Mouse (Mus musculus) midbrain, embryonic 12.5 days (tissue): Measurements from ENCODE around the gene Vhl. TPM values are rescaled to one million over a fixed set of nuclear protein-coding genes. Genes with fewer than 3 reads are reported as not detected.

ENCODE experiments used
- ATAC-seq: fragments of 200-750 bp; cut with Nextera tagmentation; 2 replicates; pipeline ENCODE4 v1.8.0; 2017; ENCODE audit warnings: low read depth, moderate TSS enrichment, moderate library complexity; ENCODE audit not compliant: low FRiP score
- H3K27ac ChIP-seq: fragments of 300-500 bp; sonication (generic); replicated peaks from 2 replicates; pipeline ENCODE4 v1.5.1; 2016; ENCODE audit warnings: mild to moderate bottlenecking
- H3K27me3 ChIP-seq: fragments of 300-500 bp; sonication (generic); 2 replicates; pipeline ENCODE4 v1.6.1; 2016; ENCODE audit warnings: mild to moderate bottlenecking
- H3K36me3 ChIP-seq: fragments of 300-500 bp; sonication (generic); 2 replicates; pipeline ENCODE4 v1.6.1; 2016
- H3K4me1 ChIP-seq: fragments of 300-500 bp; sonication (generic); 2 replicates; pipeline ENCODE4 v1.6.1; 2016
- H3K4me2 ChIP-seq: fragments of 300-500 bp; sonication (generic); replicated peaks from 2 replicates; pipeline ENCODE4 v1.6.1; 2016; ENCODE audit warnings: mild to moderate bottlenecking, moderate library complexity
- H3K4me3 ChIP-seq: fragments of 300-500 bp; sonication (generic); 2 replicates; pipeline ENCODE4 v1.5.1; 2016; ENCODE audit warnings: mild to moderate bottlenecking
- H3K9ac ChIP-seq: fragments of 300-500 bp; sonication (generic); replicated peaks from 2 replicates; pipeline ENCODE4 v1.6.1; 2016; ENCODE audit warnings: mild to moderate bottlenecking, moderate library complexity
- H3K9me3 ChIP-seq: fragments of 300-500 bp; sonication (generic); 2 replicates; pipeline ENCODE4 v1.6.1; 2016; ENCODE audit warnings: mild to moderate bottlenecking
- WGBS: fragments of 180-500 bp; shearing (Covaris S2); methylation state at CpG from one replicate; pipeline ENCODE4 v1.1.7; 2016; 5-methylcytosine and 5-hydroxymethylcytosine counted together
- polyA plus RNA-seq: library from polyadenylated mRNA; unstranded; fragments of >200 nt; fragmentation: Nextera tagmentation; extraction: Ambion mirVana; gene quantifications from 2 replicates; pipeline ENCODE4 v1.2.1, GENCODE M21; 2016

Gene Vhl
- polyA plus RNA-seq, 1 experiment from 2014 or later = 55.1 TPM

DNA sequence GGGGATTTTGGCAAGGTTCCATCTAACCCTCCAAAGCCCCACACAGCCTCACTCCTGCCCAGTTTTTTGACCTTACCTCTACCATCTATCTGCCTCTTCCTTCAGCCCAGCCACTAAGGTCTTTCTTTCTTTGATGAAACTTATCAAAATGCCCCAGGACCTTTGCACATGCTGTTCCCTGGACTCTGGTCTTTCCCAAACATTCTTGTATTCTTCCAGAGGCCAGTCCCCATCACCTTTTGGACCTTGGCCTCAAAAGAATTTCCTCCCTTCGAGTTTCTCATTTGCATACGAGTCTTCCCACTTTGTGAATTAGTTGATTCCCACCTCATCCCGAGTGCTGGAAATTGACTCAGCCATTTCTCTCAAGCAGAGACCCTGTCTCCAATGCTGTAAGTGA lies 31.7 kb downstream of the Vhl start:
- WGBS = 92% methylated on average over 3 of the region's 3 CpGs
- Histone ChIP-seq H3K9ac (no peak overlapping the region), H3K4me1 (no peaks in the 10 kb centered on the region), H3K9me3 (no peaks in the 10 kb centered on the region), H3K36me3 (no peaks in the 10 kb centered on the region), H3K4me2 (no peak overlapping the region), H3K27me3 (no peaks in the 10 kb centered on the region), H3K27ac (no peak overlapping the region), H3K4me3 (no peak overlapping the region)
- ATAC-seq = no peak

DNA sequence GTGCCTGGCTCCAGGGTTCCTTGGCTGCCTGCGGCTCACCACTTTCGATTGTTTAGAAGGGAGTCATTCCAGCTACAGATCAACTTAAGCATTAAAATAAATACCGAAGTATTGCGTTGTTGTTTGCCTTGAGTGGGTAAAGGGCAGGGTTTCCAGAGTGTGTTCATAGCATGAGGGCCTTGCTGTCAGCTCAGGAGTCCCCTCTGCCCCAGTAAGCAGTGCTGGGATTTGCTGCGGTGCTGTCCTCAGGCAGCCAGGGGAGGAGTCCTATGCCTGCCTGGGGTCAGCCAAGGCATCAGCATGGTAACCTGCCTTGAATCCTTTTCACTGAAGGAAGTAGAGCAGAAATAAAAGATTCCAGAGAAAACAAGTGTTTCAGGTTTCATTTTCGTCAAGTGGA lies 33.1 kb downstream of the Vhl start:
- WGBS = 77% methylated on average over 6 of the region's 6 CpGs
- ATAC-seq = no peak

GRCm38 (mm10) chr6:113658226-113658625 lies 34.5 kb downstream of the Vhl start:
- no peak overlapping the region for H3K27ac ChIP-seq
- H3K4me2 ChIP-seq = no peak overlapping the region
- ATAC-seq = no peak
- no peak overlapping the region for H3K4me3 ChIP-seq
- no peak overlapping the region for H3K9ac ChIP-seq
- no peaks in the 10 kb centered on the region for H3K36me3 ChIP-seq
- H3K4me1 ChIP-seq = no peaks in the 10 kb centered on the region
- no peaks in the 10 kb centered on the region for H3K27me3 ChIP-seq
- no peaks in the 10 kb centered on the region for H3K9me3 ChIP-seq
- 75% methylated on average over 3 of the region's 3 CpGs for WGBS

More for the DNA sequence above, 33.1 kb downstream of the Vhl start:
- Histone ChIP-seq H3K36me3 (no peaks in the 10 kb centered on the region), H3K4me1 (no peaks in the 10 kb centered on the region), H3K9me3 (no peaks in the 10 kb centered on the region), H3K9ac (no peak overlapping the region), H3K4me2 (no peak overlapping the region), H3K4me3 (no peak overlapping the region), H3K27ac (no peak overlapping the region), H3K27me3 (no peaks in the 10 kb centered on the region)

- no peak overlapping the region for H3K4me3 ChIP-seq
- H3K9me3 ChIP-seq = no peaks in the 10 kb centered on the region
- H3K9ac ChIP-seq = no peak overlapping the region
- ATAC-seq = no peak
- H3K4me2 ChIP-seq = no peak overlapping the region
- H3K4me1 ChIP-seq = no peaks in the 10 kb centered on the region
- H3K27ac ChIP-seq = no peak overlapping the region
- no peaks in the 10 kb centered on the region for H3K27me3 ChIP-seq
- H3K36me3 ChIP-seq = no peaks in the 10 kb centered on the region
- WGBS = 75% methylated on average over 8 of the region's 8 CpGs
Measured at GRCm38 (mm10) chr6:113659648-113660491, 36.1 kb downstream of the Vhl start.

- Histone ChIP-seq H3K9ac (no peak overlapping the region), H3K36me3 (no peaks in the 10 kb centered on the region), H3K4me3 (no peak overlapping the region), H3K27ac (no peak overlapping the region), H3K9me3 (no peaks in the 10 kb centered on the region), H3K4me1 (no peaks in the 10 kb centered on the region), H3K4me2 (no peak overlapping the region), H3K27me3 (no peaks in the 10 kb centered on the region)
- 71% methylated on average over 14 of the region's 14 CpGs for WGBS
- ATAC-seq = no peak
Measured at GRCm38 (mm10) chr6:113660492-113661352, 37.0 kb downstream of the Vhl start.

- Histone ChIP-seq H3K27me3 (no peaks in the 10 kb centered on the region), H3K9me3 (no peaks in the 10 kb centered on the region), H3K4me3 (no peak overlapping the region), H3K36me3 (no peaks in the 10 kb centered on the region), H3K9ac (no peak overlapping the region), H3K4me1 (no peaks in the 10 kb centered on the region), H3K4me2 (no peak overlapping the region), H3K27ac (no peak overlapping the region)
- no peak for ATAC-seq
- 68% methylated on average over 12 of the region's 12 CpGs for WGBS
Measured at GRCm38 (mm10) chr6:113661353-113662241, 37.8 kb downstream of the Vhl start.

DNA sequence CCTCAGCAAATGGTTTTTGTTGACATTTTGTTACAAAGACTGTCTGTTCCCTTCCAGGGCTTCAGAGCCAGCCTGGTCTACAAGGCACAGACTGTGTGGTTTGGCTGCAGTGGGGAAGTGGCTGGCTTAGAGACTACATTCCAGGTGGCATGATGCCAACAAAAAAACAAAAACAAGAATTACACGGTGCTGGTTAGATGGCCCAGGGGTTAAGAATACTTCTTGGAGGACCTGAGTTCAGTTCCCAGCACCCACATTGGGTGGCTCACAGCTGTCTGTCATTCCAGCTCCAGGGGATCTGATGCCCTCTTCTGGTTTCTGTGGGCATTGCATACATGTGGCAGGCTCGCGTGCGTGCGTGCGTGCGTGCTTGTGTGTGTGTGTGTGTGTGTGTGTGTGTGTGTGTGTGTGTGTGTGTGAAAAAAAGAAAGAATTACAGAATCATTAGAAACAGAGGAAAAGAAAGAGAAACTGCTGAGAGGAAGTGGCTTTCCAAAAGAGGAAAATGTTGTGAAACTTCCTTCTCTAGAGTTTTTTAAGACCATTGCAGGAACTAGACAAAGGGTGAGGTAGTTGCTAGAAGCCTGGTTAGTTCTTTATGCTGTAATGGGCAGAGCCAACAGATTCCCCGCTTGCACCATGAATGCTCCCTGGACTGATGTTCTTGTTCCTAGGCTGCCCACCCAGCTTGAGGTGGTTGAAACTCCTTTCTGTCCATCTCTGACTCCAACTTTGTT lies 39.4 kb downstream of the Vhl start:
- H3K9ac ChIP-seq = no peak overlapping the region
- H3K36me3 ChIP-seq = no peaks in the 10 kb centered on the region
- no peak overlapping the region for H3K27ac ChIP-seq
- H3K4me1 ChIP-seq = no peaks in the 10 kb centered on the region
- WGBS = 95% methylated on average over 8 of the region's 8 CpGs
- no peaks in the 10 kb centered on the region for H3K9me3 ChIP-seq
- H3K27me3 ChIP-seq = no peaks in the 10 kb centered on the region
- H3K4me2 ChIP-seq = no peak overlapping the region
- H3K4me3 ChIP-seq = no peak overlapping the region
- no peak for ATAC-seq

GRCm38 (mm10) chr6:113664305-113664704 lies 40.5 kb downstream of the Vhl start:
- Histone ChIP-seq H3K4me2 (no peak overlapping the region), H3K4me1 (peaks cover 7% of the 10 kb centered on the region), H3K27me3 (no peaks in the 10 kb centered on the region), H3K36me3 (no peaks in the 10 kb centered on the region), H3K27ac (no peak overlapping the region), H3K4me3 (no peak overlapping the region), H3K9ac (no peak overlapping the region), H3K9me3 (no peaks in the 10 kb centered on the region)
- 91% methylated on average over 7 of the region's 7 CpGs for WGBS
- no peak for ATAC-seq

DNA sequence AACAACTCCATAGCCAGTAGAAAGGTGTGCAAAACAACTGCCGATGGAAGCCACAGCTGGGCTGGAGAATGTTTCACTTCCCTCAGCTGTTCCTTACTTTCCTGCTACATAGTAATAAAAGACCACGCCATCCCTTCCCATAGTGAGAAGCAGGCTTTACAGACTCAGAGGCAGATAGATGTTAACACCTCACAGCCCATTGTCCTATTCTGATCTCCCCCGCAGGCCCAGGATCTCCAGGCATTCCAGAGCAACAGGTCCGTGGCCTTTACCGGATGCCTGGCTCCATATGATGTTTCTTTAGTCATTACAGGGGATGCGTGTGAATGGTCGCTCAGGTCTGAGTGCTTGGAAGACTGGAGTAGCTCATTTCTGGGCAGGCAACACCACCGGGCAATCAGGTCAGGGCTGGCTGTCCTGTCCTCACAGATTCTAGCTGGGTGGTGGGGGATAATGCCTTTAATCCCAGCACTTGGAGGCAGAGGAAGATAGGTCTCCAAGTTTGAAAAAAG lies 43.9 kb downstream of the Vhl start:
- H3K4me1 ChIP-seq = peaks cover 7% of the 10 kb centered on the region
- no peaks in the 10 kb centered on the region for H3K9me3 ChIP-seq
- WGBS = 64% methylated on average over 8 of the region's 8 CpGs
- no peak overlapping the region for H3K4me3 ChIP-seq
- no peak overlapping the region for H3K27ac ChIP-seq
- H3K36me3 ChIP-seq = no peaks in the 10 kb centered on the region
- no peak overlapping the region for H3K9ac ChIP-seq
- ATAC-seq = no peak
- no peak overlapping the region for H3K4me2 ChIP-seq
- H3K27me3 ChIP-seq = no peaks in the 10 kb centered on the region

DNA sequence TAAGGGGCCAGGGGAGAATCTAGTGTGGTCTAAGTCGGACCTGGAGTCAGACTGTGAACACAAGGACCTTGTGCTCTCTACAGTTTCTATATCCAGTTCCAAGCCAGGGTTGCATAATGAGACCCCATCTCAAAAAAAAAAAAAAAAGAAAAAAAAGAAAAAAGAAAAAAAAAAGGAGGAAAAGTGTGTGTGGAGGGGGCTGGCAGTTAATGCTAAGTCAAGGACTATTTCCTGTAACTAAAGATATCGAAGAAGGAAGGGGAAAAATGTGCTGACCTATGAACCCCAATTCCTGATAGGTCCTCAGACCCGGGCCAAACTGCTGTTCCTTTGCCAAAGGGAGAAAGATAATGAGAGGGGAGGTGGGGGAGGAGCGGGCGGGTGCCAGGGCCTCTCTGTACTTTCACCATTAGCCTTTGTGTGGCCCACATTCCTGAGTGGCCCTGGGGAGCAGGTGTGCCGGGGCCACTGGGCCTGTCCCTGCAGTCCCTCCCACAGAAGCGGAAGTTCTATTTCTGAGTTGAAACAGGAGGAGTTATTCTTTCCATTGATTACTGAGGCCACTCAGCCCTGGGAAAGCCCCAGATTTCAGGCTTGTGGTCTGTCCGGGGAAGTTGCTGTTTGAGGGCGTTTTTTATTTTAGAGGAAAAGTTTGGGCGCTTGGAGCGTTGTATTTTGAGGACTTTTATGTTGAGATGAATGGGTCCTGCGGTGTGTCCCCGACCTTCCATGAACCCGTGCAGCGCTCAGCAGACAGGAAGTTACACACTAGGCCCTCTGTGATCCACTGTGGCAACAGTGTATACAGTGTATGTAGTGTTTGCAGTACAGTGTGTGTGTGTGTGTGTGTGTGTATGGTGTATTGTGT lies 44.8 kb downstream of the Vhl start:
- Histone ChIP-seq H3K4me3 (no peak overlapping the region), H3K9ac (no peak overlapping the region), H3K36me3 (no peaks in the 10 kb centered on the region), H3K27ac (no peak overlapping the region), H3K9me3 (no peaks in the 10 kb centered on the region), H3K27me3 (no peaks in the 10 kb centered on the region), H3K4me1 (peaks cover 7% of the 10 kb centered on the region), H3K4me2 (no peak overlapping the region)
- ATAC-seq = 0 out of 2 replicates have a peak, but pooled peaks have one; percentile 19
- WGBS = 50% methylated on average over 15 of the region's 15 CpGs
